Mouse (Mus musculus) spleen, embryonic (tissue): ENCODE results near the gene Krt25.

Source experiments
- CTCF ChIA-PET: fragments of 350-600 bp; sonication (Branson Sonifier 250); formaldehyde crosslinking; loops from one replicate; lab custom pipeline; 2022; lab: Charles Lee

Gene Krt25

GRCm38 (mm10) chr11:99322851-99323250 is at the start of gene Krt25:
Krt25 (minus strand) TSS chr11:99322951.
- CTCF ChIA-PET, result interaction anchor here (0.5 kb wide), 1 partner anchor 518 kb away, joined by 3 read pairs; the partner anchor contains the start of gene Casc3

- CTCF ChIA-PET, result interaction anchor here (0.7 to 1.2 kb wide), 2 partner anchors 10 to 345 kb away, joined by 3 read pairs; no protein-coding TSS in a partner anchor
Observed at GRCm38 (mm10) chr11:99369853-99370451, 47.2 kb upstream of the Krt25 start.

DNA sequence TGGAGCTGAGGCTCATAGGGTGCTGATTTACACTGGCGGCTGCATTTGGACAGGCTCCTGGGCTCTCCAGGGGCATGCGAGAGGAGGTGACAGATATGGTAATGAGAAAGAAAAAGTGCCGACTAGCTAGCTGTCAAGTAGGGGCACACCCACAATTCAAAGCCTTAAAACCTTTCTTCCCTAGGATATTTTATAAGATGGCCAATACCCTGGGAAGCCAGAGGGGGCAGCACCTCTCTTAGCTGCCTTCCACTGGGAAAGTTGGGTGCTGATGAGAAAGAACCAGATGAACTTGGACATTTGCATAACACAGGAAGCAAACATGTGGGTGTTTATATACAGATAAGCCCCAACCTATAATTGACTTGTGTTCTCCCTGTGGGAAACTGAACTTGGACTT is 46.5 kb upstream of the Krt25 start:
- CTCF ChIA-PET, result interaction anchor here (0.6 to 1.2 kb wide), 3 partner anchors 11 to 949 kb away, joined by 3 to 5 read pairs (median 3); no protein-coding TSS in a partner anchor

GRCm38 (mm10) chr11:99366791-99367190 is 44.0 kb upstream of the Krt25 start:
- CTCF ChIA-PET, result no interaction called here

GRCm38 (mm10) chr11:99364412-99364811 is 41.7 kb upstream of the Krt25 start:
- CTCF ChIA-PET, result no interaction called here

- CTCF ChIA-PET, result no interaction called here
Observed at GRCm38 (mm10) chr11:99361423-99361822, 38.7 kb upstream of the Krt25 start.

GRCm38 (mm10) chr11:99351004-99351403 is 28.3 kb upstream of the Krt25 start, which contains the start of gene Krt27:
Krt27 (minus strand) TSS chr11:99351104.
- CTCF ChIA-PET, result no interaction called here

DNA sequence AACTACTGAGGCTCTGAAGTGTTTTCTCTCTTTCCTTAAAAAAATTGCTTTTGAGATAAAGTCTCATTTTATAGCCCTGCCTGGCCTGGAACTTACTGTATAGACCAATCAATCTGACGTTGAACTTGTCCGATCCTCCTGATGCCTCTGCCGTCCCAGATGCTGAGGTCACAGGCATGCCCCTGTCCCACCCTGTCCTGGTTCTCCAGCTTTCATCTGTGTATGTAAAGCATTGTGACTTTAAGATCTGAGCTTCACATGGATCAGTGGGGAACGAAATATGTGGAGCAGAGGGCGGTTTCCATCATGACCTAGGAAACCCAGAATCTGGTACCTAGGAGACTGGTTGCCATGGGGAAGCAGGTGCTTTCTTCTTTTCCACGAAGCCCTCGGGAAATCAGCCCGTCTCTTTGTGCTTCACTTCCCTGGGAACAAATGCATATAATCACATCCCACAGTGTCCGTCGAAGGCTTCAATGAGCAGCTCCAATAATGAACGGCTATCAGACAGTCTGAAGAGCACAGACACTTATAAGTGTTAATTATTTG is 16.6 kb upstream of the Krt25 start:
- CTCF ChIA-PET, result no interaction called here

DNA sequence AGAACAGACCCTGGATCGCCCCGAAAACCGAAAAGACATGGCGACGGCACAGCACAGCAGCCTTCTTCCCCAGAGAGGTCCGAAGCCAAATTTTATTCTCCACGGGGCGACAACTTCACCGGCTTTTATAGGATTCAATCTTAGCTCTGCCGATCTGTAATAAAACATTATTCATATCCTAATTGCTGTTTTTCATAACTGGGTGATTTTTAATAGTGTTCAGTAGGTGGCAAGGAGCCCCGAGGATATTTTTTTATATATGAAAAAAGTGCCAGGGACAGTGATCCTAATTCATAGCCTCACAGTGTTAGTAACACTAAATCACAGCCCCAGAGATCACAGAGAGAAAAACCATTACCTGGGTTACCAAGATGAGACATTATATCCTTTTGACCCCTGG is 15.1 kb upstream of the Krt25 start, which contains the start of gene Krt26:
Krt26 (minus strand) TSS at position 101 of the 400 bp plus-strand sequence.
- CTCF ChIA-PET, result interaction anchor here (0.6 kb wide), 1 partner anchor 32 kb away, joined by 7 read pairs; no protein-coding TSS in a partner anchor

DNA sequence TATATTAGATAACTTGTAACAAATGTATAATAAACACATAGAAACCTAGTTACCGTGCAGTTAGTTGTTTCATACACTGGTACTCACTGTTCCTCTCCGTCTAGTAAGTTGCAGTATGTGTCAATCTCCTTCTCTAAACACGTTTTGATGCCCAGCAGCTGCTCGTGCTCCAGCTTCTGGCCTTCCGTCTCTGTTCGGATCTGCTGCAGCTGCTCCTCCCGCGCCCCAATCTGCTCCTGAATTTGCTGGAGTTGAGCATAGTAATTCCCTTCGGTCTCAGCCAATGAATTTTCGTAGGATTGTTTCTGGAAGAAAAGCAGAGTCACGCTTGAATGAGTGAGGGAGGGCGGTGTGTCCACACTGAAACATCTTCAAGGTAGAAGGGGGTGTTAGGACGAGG is 10.7 kb upstream of the Krt25 start:
- CTCF ChIA-PET, result no interaction called here

DNA sequence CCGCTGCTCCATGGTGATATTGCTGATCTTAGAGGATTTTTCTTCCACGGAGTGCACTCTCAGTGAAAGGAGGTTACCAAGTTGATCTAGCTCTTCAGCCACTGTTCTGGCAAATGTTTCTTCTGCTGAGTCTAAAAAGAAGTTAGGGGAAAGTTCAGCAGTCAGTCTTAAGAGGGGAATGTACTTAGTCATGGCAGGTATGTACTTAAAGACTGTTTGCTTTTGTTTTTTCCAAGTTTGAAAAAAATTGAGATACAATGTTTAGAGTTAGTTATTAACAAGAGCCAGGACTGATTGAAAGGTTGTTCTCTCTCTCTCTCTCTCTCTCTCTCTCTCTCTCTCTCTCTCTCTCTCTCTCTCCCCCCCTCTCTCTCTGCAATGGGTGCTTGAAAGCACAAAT is 6.9 kb upstream of the Krt25 start:
- CTCF ChIA-PET, result no interaction called here

DNA sequence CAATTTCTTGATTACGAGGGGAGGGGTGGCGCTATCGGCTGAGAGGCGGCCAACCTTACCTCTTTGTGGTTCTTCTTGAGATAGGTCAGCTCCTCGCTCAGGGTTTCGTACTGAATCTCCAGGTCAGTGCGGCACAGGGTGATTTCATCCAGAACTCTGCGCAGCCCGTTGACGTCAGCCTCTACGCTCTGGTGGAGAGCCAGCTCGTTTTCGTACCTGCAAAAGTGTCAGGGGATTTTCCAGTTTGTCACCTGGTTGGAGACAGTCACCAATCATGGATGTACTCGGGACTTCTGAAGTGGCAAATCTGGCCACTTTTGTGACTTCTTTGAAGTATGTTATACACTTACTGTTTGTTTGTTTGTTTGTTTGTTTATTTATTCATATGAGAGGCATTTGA is 1.7 kb downstream of the Krt25 start:
- CTCF ChIA-PET, result no interaction called here

GRCm38 (mm10) chr11:99319127-99319526 is 3.6 kb downstream of the Krt25 start:
- CTCF ChIA-PET, result no interaction called here

- CTCF ChIA-PET, result no interaction called here
Observed at GRCm38 (mm10) chr11:99316543-99316942, 6.2 kb downstream of the Krt25 start.

DNA sequence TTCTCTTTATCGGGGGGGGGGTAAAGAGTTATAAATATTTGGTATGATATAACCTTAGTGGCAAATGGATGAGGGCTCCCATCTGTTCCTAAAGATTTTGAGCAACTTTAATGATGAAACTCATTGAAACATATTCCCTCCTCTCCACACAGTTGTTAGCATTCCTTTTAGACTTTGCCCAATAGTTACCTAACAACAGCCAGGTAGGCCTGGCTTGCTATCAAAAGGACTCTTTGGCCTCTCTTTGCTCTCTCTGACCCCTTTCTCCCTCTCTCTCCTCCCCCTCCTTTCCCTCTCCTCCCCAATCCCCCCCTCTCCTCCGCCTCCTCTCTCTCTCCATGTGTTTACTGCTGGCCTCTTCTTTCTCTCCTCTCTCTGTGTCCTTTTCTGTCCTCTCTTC is 8.2 kb downstream of the Krt25 start:
- CTCF ChIA-PET, result interaction anchor here (0.6 kb wide), 1 partner anchor 150 kb away, joined by 8 read pairs; no protein-coding TSS in a partner anchor

DNA sequence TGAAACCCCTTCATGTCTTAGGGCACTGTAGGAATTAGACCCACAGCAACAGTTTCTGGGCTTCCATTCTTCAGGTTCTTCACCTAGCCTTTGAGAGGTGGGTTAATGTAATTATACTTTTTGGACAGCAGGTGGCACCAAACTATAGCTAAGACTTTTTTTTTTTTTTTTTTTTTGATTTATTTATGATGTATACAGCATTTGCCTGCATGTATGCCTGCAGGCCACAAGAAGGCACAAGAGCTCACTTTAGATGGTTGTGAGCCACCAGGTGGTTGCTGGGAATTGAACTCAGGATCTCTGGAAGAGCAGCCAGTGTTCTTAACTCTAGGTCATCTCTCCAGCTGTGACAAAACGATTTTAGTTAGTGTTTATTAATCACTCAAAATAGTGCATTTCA is 11.9 kb downstream of the Krt25 start:
- CTCF ChIA-PET, result interaction anchor here (0.6 to 1.1 kb wide), 2 partner anchors 61 to 156 kb away, joined by 3 to 5 read pairs; partner anchors contain the start of gene Ccr7

DNA sequence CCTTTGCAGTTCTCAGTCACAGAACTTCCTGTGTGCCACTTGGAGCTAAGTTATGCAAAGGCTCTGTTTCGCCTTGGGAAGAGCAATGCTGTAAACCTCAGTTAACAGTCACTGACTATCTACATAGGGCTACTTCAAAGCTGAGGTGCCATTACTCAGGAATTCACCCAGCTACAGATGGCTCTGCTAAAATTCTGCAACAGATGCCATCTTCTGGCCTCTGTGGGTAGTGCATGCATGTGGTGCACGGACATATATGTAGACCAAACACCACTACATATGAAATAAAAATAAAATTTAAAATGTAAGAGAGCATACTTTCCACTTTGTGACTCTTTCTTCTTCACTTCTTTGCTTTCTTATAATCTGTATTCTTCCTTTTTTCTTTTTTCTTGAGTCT is 15.2 kb downstream of the Krt25 start:
- CTCF ChIA-PET, result interaction anchor here (0.6 kb wide), 1 partner anchor 175 kb away, joined by 3 read pairs; no protein-coding TSS in a partner anchor

GRCm38 (mm10) chr11:99295039-99295438 is 27.7 kb downstream of the Krt25 start:
- CTCF ChIA-PET, result interaction anchor here (0.6 kb wide), 1 partner anchor 135 kb away, joined by 3 read pairs; no protein-coding TSS in a partner anchor

GRCm38 (mm10) chr11:99292846-99293245 is 29.9 kb downstream of the Krt25 start:
- CTCF ChIA-PET, result interaction anchor here (0.7 kb wide), 1 partner anchor 221 kb away, joined by 3 read pairs; no protein-coding TSS in a partner anchor

DNA sequence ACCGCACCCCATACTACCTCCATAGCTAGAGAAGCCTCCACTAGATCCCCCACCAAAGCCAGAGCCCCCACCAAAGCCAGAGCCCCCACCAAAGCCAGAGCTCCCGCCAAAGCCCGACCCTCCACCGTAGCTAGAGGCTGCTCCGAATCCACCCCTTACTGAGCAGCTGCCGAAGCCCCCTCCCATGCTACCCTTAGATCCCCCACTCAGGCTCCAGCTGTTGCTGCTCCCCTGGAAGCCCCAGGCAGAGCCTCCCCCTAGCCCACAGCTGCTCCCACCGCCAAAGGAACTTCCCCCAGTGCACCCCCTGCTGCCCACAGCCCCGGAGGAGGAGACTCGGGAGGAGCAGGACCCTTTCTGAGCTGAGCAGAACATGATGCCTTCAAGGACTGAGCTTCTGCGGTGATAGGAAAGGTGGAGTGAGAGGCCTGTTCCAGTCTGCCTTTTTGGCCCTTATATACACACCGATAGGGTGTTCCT is 37.9 kb downstream of the Krt25 start, which contains the start of gene Krt24:
Krt24 (minus strand) TSS at position 430 of the 480 bp plus-strand sequence.
- CTCF ChIA-PET, result no interaction called here

DNA sequence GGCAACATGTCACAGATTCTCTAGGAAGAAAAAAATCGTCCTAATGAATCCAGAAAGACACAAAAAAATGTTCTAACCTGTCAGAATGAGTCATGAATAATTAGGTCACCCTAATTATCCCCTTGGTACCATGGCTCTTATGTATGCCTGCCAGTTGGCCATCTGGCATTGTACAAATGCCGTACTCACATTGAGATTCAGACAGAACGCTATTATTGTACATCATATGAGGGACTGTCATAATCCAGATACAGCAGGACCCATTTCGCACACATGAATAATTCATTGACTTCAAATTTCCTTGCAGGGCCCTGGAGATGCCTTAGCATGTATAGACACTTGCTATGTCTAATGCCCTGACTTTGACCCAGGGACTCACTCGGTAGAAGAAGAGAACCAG is 38.7 kb downstream of the Krt25 start:
- CTCF ChIA-PET, result no interaction called here

DNA sequence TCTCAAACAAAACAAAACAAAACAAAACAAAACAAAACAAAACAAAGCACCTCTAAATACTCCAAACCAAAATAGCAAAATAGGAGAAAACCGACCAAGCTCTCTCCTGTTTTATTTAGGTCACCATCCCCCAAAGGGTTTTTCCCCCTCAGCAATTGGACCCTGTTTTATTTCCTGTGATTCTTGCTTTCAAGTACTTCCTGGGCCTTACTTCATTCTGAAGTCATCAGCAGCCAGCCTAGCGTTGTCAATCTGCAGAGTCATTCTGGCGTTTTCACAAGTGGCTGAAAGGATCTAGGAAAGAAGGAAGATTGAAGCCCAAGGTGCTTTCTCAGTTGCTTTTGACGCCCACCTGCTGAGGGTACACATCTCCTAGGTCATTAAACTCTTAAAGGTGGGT is 39.4 kb downstream of the Krt25 start:
- CTCF ChIA-PET, result interaction anchor here (0.6 kb wide), 1 partner anchor 77 kb away, joined by 3 read pairs; no protein-coding TSS in a partner anchor
